Mouse (Mus musculus): ENCODE measurements around the gene Atad5. TPM values are rescaled to one million over a fixed set of nuclear protein-coding genes. Genes with fewer than 3 reads are reported as not detected.

Gene Atad5
- total and polyA plus RNA-seq, 2 experiments from 2014 or later: 3.2 to 10.6 TPM

DNA sequence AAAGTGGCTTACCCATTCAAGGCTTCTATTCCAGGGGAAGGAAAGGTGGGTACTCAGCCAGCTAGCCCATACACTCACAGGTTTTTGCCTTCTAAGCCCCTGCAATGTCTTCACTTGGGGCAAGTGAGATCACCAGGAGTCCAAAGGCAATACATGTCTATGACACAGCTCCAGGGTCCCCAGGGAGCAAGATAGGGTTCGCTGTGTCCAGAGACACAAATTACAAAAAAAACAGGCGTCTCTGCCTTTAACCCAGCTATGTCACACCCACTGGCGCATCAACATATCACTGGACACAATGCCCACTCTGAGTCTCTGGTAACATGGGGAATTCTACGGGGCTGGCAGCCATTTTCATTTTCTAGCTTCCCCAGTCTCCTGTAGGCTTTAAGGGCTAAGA, 66.8 kb downstream of the Atad5 start:
- Histone ChIP-seq H3K27ac (ENCODE audit: low read depth, low read length) (no peak overlapping the region), H3K9me3 (ENCODE audit: low read length) (no peaks in the 10 kb centered on the region), H3K4me1 (ENCODE audit: insufficient read depth) (0 out of 2 replicates have a peak, but pooled peaks cover 4% of the 10 kb centered on the region), H3K4me3 (ENCODE audit: low read depth, low read length) (no peak overlapping the region), H3K36me3 (ENCODE audit: insufficient read depth) (no peaks in the 10 kb centered on the region), H3K9ac (no peak overlapping the region), H3K4me2 (ENCODE audit: low read depth) (no peak overlapping the region), H3K27me3 (ENCODE audit: insufficient read depth, low read length) (peaks cover 24% of the 10 kb centered on the region)
- no peak for ATAC-seq
- DNase-seq: no peak
- WGBS: 85% methylated on average over 4 of the region's 4 CpGs
- TF ChIP-seq CTCF (IDR thresholded peaks at IDR 0.05; ENCODE audit: low read depth): no peak

DNA sequence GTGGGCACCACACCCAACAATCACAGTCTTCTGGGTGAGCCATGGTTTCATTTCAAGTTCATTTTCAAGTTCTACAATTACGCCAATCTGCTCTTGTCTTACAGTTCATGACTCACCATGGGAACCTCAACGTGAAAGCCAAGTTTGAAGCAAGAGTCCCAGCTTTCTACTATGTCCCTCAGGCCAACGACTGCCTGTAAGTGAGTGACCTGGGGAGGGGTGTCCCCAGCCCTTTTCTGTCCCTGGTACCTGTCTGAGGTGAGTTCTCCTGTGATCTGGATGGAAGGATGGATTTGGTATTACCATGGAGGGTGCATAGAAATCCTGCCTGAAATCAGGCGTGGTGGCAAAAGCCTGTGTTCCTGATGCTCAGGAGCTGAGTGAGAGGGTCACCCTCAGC, 67.6 kb downstream of the Atad5 start:
- Histone ChIP-seq H3K4me2 (ENCODE audit: low read depth) (no peak overlapping the region), H3K9me3 (ENCODE audit: low read length) (no peaks in the 10 kb centered on the region), H3K4me3 (ENCODE audit: low read depth, low read length) (no peak overlapping the region), H3K36me3 (ENCODE audit: insufficient read depth) (no peaks in the 10 kb centered on the region), H3K27me3 (ENCODE audit: insufficient read depth, low read length) (peaks cover 24% of the 10 kb centered on the region), H3K4me1 (ENCODE audit: insufficient read depth) (0 out of 2 replicates have a peak, but pooled peaks cover 4% of the 10 kb centered on the region), H3K27ac (ENCODE audit: low read depth, low read length) (no peak overlapping the region), H3K9ac (no peak overlapping the region)
- 74% methylated on average over 4 of the region's 4 CpGs for WGBS
- DNase-seq: no peak
- no peak for TF ChIP-seq CTCF (IDR thresholded peaks at IDR 0.05; ENCODE audit: low read depth)
- no peak for ATAC-seq

DNA sequence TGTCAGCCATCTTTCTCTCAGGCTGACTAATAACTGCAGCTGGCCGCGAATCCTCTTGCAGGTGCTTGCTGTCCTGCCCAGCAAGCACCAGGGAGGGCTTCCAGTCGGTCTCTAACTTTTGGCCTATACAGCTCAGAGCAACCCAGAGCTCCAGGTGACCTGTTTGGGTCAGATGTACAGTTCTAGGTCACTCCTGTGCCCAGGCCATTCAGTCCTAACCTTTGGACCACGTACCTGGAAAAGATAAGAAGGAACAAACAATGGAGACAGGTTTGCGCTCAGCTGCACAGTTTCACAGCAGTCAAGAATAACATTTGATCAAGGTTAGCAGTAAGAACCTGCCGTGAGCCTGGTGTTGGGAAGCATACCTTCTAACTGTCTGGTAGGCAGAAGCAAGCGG, 69.8 kb downstream of the Atad5 start:
- Histone ChIP-seq H3K4me2 (ENCODE audit: low read depth) (no peak overlapping the region), H3K27me3 (ENCODE audit: insufficient read depth, low read length) (peaks cover 11% of the 10 kb centered on the region), H3K36me3 (ENCODE audit: insufficient read depth) (no peaks in the 10 kb centered on the region), H3K9ac (no peak overlapping the region), H3K4me3 (ENCODE audit: low read depth, low read length) (no peak overlapping the region), H3K4me1 (ENCODE audit: insufficient read depth) (no peaks in the 10 kb centered on the region), H3K9me3 (ENCODE audit: low read length) (no peaks in the 10 kb centered on the region), H3K27ac (ENCODE audit: low read depth, low read length) (no peak overlapping the region)
- WGBS: 86% methylated on average over 7 of the region's 7 CpGs
- DNase-seq (no peak), ATAC-seq (no peak)
- no peak for TF ChIP-seq CTCF (IDR thresholded peaks at IDR 0.05; ENCODE audit: low read depth)

DNA sequence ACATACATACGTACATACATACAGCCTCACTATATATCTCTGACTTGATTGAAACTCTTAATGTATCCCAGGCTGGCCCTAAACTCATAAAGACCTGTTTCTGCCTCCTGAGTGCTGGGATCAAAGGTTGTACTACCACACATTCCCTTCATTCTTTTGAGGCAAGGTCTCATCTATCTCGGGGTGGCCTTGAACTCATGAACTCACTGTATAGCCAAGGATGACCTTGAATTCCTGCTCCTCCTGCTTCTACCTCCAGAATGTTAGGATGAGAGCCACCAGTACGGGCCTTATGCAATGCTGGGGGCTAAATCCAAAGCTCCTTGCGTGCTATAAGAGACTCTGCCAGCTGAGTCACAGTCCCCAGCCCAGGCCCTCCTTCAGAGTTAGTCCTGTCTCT, 71.8 kb downstream of the Atad5 start:
- H3K27me3 ChIP-seq (ENCODE audit: insufficient read depth, low read length): no peaks in the 10 kb centered on the region
- H3K9ac ChIP-seq: no peak overlapping the region
- no peaks in the 10 kb centered on the region for H3K9me3 ChIP-seq (ENCODE audit: low read length)
- H3K4me3 ChIP-seq (ENCODE audit: low read depth, low read length): no peak overlapping the region
- no peaks in the 10 kb centered on the region for H3K4me1 ChIP-seq (ENCODE audit: insufficient read depth)
- no peak overlapping the region for H3K27ac ChIP-seq (ENCODE audit: low read depth, low read length)
- no peak for DNase-seq
- H3K36me3 ChIP-seq (ENCODE audit: insufficient read depth): no peaks in the 10 kb centered on the region
- no peak for ATAC-seq
- 75% methylated on average over 4 of the region's 4 CpGs for WGBS
- TF ChIP-seq CTCF (IDR thresholded peaks at IDR 0.05; ENCODE audit: low read depth): no peak
- no peak overlapping the region for H3K4me2 ChIP-seq (ENCODE audit: low read depth)

DNA sequence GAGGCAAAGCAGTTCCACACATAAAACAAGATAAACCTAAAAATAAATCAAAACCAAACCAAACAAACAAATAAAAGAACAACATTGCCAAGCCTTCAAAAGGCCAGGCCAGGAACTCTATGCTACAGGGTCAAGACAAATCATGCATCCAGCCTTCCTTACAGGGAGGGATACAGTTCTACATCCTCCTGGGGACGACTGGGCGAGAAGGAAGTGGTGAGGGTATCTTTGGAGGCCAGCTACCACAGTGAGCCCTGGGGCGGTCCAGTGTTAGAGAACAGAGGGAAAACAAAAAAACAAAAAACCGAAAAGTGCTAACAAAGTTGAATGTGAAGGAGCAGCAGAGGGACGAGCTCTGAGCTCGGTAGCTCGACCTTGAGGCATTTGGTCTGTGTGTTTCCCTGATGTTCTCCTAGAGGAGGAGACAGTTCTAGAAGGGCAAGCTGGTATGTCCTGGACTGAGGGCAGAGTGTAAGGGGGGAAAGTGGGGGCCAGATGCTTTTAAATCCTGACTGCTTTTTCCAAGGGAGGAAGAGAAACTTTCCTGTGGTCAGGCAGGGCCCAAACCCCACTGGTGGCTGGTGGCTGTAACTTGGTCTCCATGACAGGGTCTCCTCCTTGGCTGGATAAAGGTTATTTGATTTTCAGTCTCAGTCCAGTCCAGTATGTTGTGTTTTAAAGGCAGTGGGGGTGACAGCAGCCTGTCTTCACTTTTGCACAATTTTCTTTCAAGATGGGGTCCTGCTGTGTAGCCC, 74.3 kb downstream of the Atad5 start:
- H3K9ac ChIP-seq: no peak overlapping the region
- ATAC-seq (no peak), DNase-seq (no peak)
- H3K4me2 ChIP-seq (ENCODE audit: low read depth): no peak overlapping the region
- H3K4me3 ChIP-seq (ENCODE audit: low read depth, low read length): no peak overlapping the region
- no peaks in the 10 kb centered on the region for H3K27me3 ChIP-seq (ENCODE audit: insufficient read depth, low read length)
- no peak overlapping the region for H3K27ac ChIP-seq (ENCODE audit: low read depth, low read length)
- H3K36me3 ChIP-seq (ENCODE audit: insufficient read depth): no peaks in the 10 kb centered on the region
- no peaks in the 10 kb centered on the region for H3K9me3 ChIP-seq (ENCODE audit: low read length)
- WGBS: 74% methylated on average over 7 of the region's 7 CpGs
- H3K4me1 ChIP-seq (ENCODE audit: insufficient read depth): no peaks in the 10 kb centered on the region
- TF ChIP-seq CTCF (IDR thresholded peaks at IDR 0.05; ENCODE audit: low read depth): no peak

DNA sequence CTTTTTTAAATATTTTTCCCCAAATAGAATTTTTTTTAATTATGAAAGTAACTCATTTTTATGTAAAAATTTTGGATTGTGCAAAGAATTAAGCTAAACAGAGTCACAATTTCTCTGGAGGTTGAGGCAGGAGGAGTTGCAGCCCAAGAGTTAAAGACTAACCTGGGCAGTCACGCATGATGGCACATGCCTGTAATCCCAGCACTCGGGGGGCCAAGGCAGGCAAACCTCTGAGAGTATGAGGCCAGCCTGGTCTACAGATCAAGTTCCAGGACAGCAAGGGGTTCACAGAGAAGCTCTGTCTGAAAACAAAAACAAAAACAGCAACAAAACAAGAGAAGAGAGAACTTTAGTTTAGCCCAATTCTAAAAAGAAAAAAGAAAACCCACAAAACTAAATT, 75.0 kb downstream of the Atad5 start:
- Histone ChIP-seq H3K4me3 (ENCODE audit: low read depth, low read length) (no peak overlapping the region), H3K27me3 (ENCODE audit: insufficient read depth, low read length) (no peaks in the 10 kb centered on the region), H3K4me1 (ENCODE audit: insufficient read depth) (no peaks in the 10 kb centered on the region), H3K9ac (no peak overlapping the region), H3K4me2 (ENCODE audit: low read depth) (no peak overlapping the region), H3K9me3 (ENCODE audit: low read length) (no peaks in the 10 kb centered on the region), H3K36me3 (ENCODE audit: insufficient read depth) (no peaks in the 10 kb centered on the region), H3K27ac (ENCODE audit: low read depth, low read length) (no peak overlapping the region)
- no peak for ATAC-seq
- DNase-seq: no peak
- WGBS: 44% methylated on average over 2 of the region's 2 CpGs
- no peak for TF ChIP-seq CTCF (IDR thresholded peaks at IDR 0.05; ENCODE audit: low read depth)

DNA sequence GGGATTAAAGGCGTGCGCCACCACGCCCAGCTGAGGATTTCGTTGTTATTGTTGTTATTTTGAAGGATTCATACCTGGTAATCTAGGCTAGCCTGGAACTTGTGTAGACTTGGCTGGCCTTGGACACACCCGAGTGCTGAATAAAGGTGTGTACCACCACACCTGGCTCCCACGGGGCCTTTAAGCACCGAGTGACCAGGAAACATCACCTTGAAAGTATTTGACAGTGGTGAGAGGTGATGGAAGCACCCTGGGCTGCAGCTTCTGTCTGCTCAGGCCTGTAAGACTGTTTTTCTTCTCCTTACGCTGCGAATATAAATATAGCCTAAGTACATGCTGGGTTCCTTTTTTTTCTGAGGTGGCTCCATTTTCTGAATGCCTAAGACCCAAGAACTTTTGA, 78.9 kb downstream of the Atad5 start:
- Histone ChIP-seq H3K4me1 (ENCODE audit: insufficient read depth) (no peaks in the 10 kb centered on the region), H3K36me3 (ENCODE audit: insufficient read depth) (no peaks in the 10 kb centered on the region)
- WGBS: 96% methylated on average over 9 of the region's 9 CpGs

More for the DNA sequence above, 78.9 kb downstream of the Atad5 start:
- Histone ChIP-seq H3K9me3 (ENCODE audit: low read length) (no peaks in the 10 kb centered on the region), H3K4me3 (ENCODE audit: low read depth, low read length) (no peak overlapping the region), H3K27ac (ENCODE audit: low read depth, low read length) (no peak overlapping the region), H3K9ac (no peak overlapping the region), H3K4me2 (ENCODE audit: low read depth) (no peak overlapping the region), H3K27me3 (ENCODE audit: insufficient read depth, low read length) (no peaks in the 10 kb centered on the region)
- TF ChIP-seq CTCF (IDR thresholded peaks at IDR 0.05; ENCODE audit: low read depth): no peak
- ATAC-seq (no peak), DNase-seq (no peak)

Measured in forebrain, postnatal 0 days (tissue).